ENCODE assay signal across 9 mouse cellular contexts in the genomic region with DNA sequence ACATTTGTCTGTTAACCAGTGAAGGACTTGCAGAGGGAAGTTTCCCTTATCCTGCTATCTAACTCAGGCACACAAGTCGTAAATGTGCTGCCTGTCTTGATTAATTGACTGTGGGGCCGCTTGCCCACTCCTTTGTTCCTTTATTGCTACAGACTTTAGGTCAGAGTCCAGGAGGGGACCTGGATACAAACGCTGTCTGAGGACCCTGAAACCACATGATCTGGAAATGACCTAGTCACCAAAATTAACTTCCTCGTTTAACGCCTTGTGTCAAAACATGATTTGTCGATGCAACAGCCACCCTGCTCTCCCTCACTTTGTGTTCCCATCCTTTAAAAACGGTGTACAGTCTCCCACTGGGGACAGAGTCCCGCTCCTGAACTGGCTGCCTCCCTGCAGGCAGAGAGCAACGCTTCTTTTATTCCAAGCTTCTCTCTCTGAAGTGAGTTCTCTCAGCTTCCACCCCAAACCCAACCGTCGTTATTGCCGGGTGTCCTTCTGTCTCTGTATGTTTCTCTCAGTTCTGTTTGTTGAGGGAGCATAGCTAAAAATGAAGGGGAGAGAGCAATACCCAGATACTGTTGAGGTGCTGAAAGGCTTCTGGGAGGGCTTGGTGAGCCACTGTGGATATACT. TPM values are rescaled to one million over a fixed set of nuclear protein-coding genes. Genes with fewer than 3 reads are reported as not detected.
DNase-seq lines count a peak whose midpoint lies in the region; ATAC-seq lines count a peak whose summit lies in the region.
"Had no signal": no experiment of that assay in that cellular context is flagged by ENCODE, and none has a peak within 500 bp of the region (broad histone marks: within the 10 kb centered on the region; RNA-seq: fewer than 3 reads in every experiment).

No protein-coding gene starts in this region.

- no peak overlapping the region for H3K27ac ChIP-seq in neural tube, embryonic 15.5 days (replicated peaks)
- H3K27ac ChIP-seq in liver, embryonic 12.5 days: peak overlapping the region; percentile 85
- H3K27ac ChIP-seq in stomach, embryonic 15.5 days: peak overlapping the region; percentile 42
- no peak overlapping the region for H3K27ac ChIP-seq in forebrain, embryonic 13.5 days
- H3K27ac ChIP-seq: limb, embryonic 15.5 days had no signal

- H3K4me1 ChIP-seq in neural tube, embryonic 15.5 days: peaks cover 10% of the 10 kb centered on the region
- peaks cover 54% of the 10 kb centered on the region for H3K4me1 ChIP-seq in liver, embryonic 12.5 days
- peaks cover 9% of the 10 kb centered on the region for H3K4me1 ChIP-seq in stomach, embryonic 15.5 days
- H3K4me1 ChIP-seq in forebrain, embryonic 13.5 days: peaks cover 10% of the 10 kb centered on the region

- ATAC-seq in neural tube, embryonic 15.5 days (ENCODE audit: low FRiP score): no peak
- ATAC-seq in granulocyte monocyte progenitor cell, adult 5-6 weeks (replicated peaks; ENCODE audit: poor library complexity, severe bottlenecking): peak; percentile 65
- ATAC-seq in liver, embryonic 12.5 days: peak; percentile 78
- ATAC-seq in stomach, embryonic 15.5 days (ENCODE audit: insufficient read depth, low FRiP score, low read depth): no peak
- no peak for ATAC-seq in forebrain, embryonic 13.5 days

- 0 out of 2 replicates have a peak, but pooled peaks cover 3% of the 10 kb centered on the region for H3K27me3 ChIP-seq in neural tube, embryonic 15.5 days (replicated peaks)
- H3K27me3 ChIP-seq in liver, embryonic 12.5 days (replicated peaks): no peaks in the 10 kb centered on the region
- no peaks in the 10 kb centered on the region for H3K27me3 ChIP-seq in stomach, embryonic 15.5 days (replicated peaks)
- no peaks in the 10 kb centered on the region for H3K27me3 ChIP-seq in forebrain, embryonic 13.5 days
- H3K27me3 ChIP-seq: limb, embryonic 15.5 days had no signal

- no peak overlapping the region for H3K4me3 ChIP-seq in neural tube, embryonic 15.5 days (replicated peaks)
- 0 out of 2 replicates have a peak overlapping the region, but pooled peaks have one; percentile 14 for H3K4me3 ChIP-seq in liver, embryonic 12.5 days
- H3K4me3 ChIP-seq in stomach, embryonic 15.5 days (replicated peaks): no peak overlapping the region
- no peak overlapping the region for H3K4me3 ChIP-seq in forebrain, embryonic 13.5 days
- H3K4me3 ChIP-seq: limb, embryonic 15.5 days had no signal

- H3K9me3 ChIP-seq in neural tube, embryonic 15.5 days (replicated peaks): peaks cover 6% of the 10 kb centered on the region; the same call in 1 of the 2 replicates
- H3K9me3 ChIP-seq in liver, embryonic 12.5 days (replicated peaks): 0 out of 2 replicates have a peak, but pooled peaks cover 3% of the 10 kb centered on the region
- H3K9me3 ChIP-seq in stomach, embryonic 15.5 days: no peaks in the 10 kb centered on the region
- H3K9me3 ChIP-seq in forebrain, embryonic 13.5 days (replicated peaks): peaks cover 10% of the 10 kb centered on the region

- peak; percentile 48 for DNase-seq in neural tube, embryonic 10.5 days (ENCODE audit: extremely low spot score, low spot score)
- DNase-seq in cerebellum, adult 8-10 months: no peak
- DNase-seq in heart, postnatal 4 days: no peak

- H3K36me3 ChIP-seq in neural tube, embryonic 15.5 days: no peaks in the 10 kb centered on the region
- H3K36me3 ChIP-seq in liver, embryonic 12.5 days: no peaks in the 10 kb centered on the region
- no peaks in the 10 kb centered on the region for H3K36me3 ChIP-seq in stomach, embryonic 15.5 days
- H3K36me3 ChIP-seq in forebrain, embryonic 13.5 days (ENCODE audit: poor library complexity, severe bottlenecking): no peaks in the 10 kb centered on the region
- H3K36me3 ChIP-seq: limb, embryonic 15.5 days had no signal

- H3K9ac ChIP-seq in neural tube, embryonic 15.5 days (replicated peaks): no peak overlapping the region
- H3K9ac ChIP-seq in liver, embryonic 12.5 days: peak overlapping the region; percentile 55
- no peak overlapping the region for H3K9ac ChIP-seq in stomach, embryonic 15.5 days
- H3K9ac ChIP-seq in forebrain, embryonic 13.5 days: no peak overlapping the region
- H3K9ac ChIP-seq: limb, embryonic 15.5 days had no signal

- H3K4me2 ChIP-seq in neural tube, embryonic 15.5 days: no peak overlapping the region
- H3K4me2 ChIP-seq in liver, embryonic 12.5 days: peak overlapping the region; percentile 59
- no peak overlapping the region for H3K4me2 ChIP-seq in stomach, embryonic 15.5 days
- H3K4me2 ChIP-seq in forebrain, embryonic 13.5 days: no peak overlapping the region
- H3K4me2 ChIP-seq: limb, embryonic 15.5 days had no signal

- 2% methylated on average over 12 of the region's 12 CpGs for WGBS in neural tube, embryonic 15.5 days
- WGBS in liver, embryonic 12.5 days (ENCODE audit: insufficient replicate concordance): 11% methylated on average over 12 of the region's 12 CpGs
- 19% methylated on average over 12 of the region's 12 CpGs for WGBS in stomach, embryonic 15.5 days
- whole genome bisulfite sequencing in forebrain, embryonic 13.5 days: 54% methylated on average over 12 of the region's 12 CpGs

RNA-seq across cellular contexts. Expression of gene Morc3, which starts 13.1 kb away (rescaled TPM):
- 31.9 and 32.1 TPM in 2 replicates for polyA plus RNA-seq in neural tube, embryonic 15.5 days (2015; fragmentation: Nextera tagmentation; extraction: Ambion mirVana)
- 74.0 and 110 TPM in 2 replicates for total RNA-seq in granulocyte monocyte progenitor cell, adult 5-6 weeks (2014; fragmentation: Nextera tagmentation)
- total RNA-seq in granulocyte monocyte progenitor cell, adult 5-6 weeks (2017): 172 and 330 TPM in 2 replicates
- polyA plus RNA-seq in liver, embryonic 12.5 days (2016; fragmentation: Nextera tagmentation; extraction: Ambion mirVana): 22.6 and 26.3 TPM in 2 replicates
- 34.5 and 41.0 TPM in 2 replicates for polyA plus RNA-seq in stomach, embryonic 15.5 days (2015; fragmentation: Nextera tagmentation; extraction: Ambion mirVana)
- 10 to 100 TPM; 23.7 to 26.5 TPM for total RNA-seq in heart, postnatal 4 days (2021)
- polyA plus RNA-seq in forebrain, embryonic 13.5 days (2015; fragmentation: Nextera tagmentation; extraction: Ambion mirVana): 34.5 and 41.9 TPM in 2 replicates

Comparison
In these comparisons a context has a peak if more than half of its experiments do, and no peak if none do; other contexts are left out.
1. ATAC-seq: peak in granulocyte monocyte progenitor cell, adult 5-6 weeks (single experiment) and liver, embryonic 12.5 days (single experiment); none in neural tube, embryonic 15.5 days (single experiment), stomach, embryonic 15.5 days (single experiment) and forebrain, embryonic 13.5 days (single experiment).
2. H3K27ac ChIP-seq: peak in liver, embryonic 12.5 days (single experiment) and stomach, embryonic 15.5 days (single experiment); none in neural tube, embryonic 15.5 days (single experiment) and forebrain, embryonic 13.5 days (single experiment).